In the genomic region with DNA sequence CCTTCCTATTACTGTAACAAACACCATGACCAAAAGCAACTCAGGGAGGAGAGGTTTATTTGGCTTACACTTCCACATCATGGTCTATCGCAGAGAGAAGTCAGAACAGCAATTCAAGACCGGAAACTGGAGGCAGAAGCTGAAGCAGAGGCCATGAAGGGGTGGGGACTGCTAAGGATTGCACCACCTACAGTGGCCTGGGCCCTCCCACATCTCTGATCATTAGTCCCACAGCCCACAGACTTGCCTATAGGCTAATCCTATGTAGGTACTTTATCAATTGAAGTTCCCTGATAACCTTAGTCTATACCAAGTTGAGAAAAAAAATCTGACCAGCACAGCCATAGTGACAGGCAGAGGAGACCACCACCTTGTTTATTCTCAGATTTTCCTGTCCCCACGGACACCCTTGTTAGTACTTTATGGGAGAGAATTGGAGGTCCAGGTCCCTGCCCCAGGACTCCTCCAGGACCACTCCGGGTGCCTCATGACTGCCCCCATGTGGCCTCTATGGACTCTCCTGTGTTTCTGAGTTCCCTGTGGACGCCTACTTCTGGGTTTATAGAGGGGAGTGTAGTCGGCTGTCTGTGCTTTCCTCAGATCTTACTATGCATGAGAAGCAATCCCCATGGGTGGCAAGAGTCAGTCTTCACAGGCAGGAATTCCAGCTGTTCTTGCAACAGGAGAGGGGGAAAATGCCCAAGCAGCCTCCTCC, we compare ENCODE assay signal across 8 mouse cellular contexts.
DNase-seq lines count a peak whose midpoint lies in the region; ATAC-seq and TF ChIP-seq lines count a peak whose summit lies in the region.

No protein-coding gene starts in this region.

- H3K9ac ChIP-seq in hindbrain, embryonic 11.5 days (ENCODE audit: low read depth, low read length), result no peak overlapping the region
- H3K9ac ChIP-seq in hindbrain, embryonic 12.5 days, result no peak overlapping the region
- no peak overlapping the region for H3K9ac ChIP-seq in heart, embryonic 15.5 days

- DNase-seq in hindbrain, embryonic 11.5 days (ENCODE audit: low spot score), result peak; percentile 62
- DNase-seq in G1E (ENCODE audit: low spot score), result peak; percentile 37
- DNase-seq in cerebellum, adult 8-10 months, result peak; percentile 23
- DNase-seq in layer of hippocampus, postnatal 10 days (ENCODE audit: low spot score in 2 of 2), result peak; percentile 60 to 72
- peak; percentile 67 to 75 for DNase-seq in lung, postnatal 4 days

- H3K36me3 ChIP-seq in hindbrain, embryonic 11.5 days (ENCODE audit: control insufficient read depth, insufficient read depth, low read length), result no peaks in the 10 kb centered on the region
- no peaks in the 10 kb centered on the region for H3K36me3 ChIP-seq in hindbrain, embryonic 12.5 days
- no peaks in the 10 kb centered on the region for H3K36me3 ChIP-seq in G1E (replicated peaks)
- H3K36me3 ChIP-seq in heart, embryonic 15.5 days, result no peaks in the 10 kb centered on the region

- no peaks in the 10 kb centered on the region for H3K4me1 ChIP-seq in hindbrain, embryonic 11.5 days (replicated peaks; ENCODE audit: control insufficient read depth, insufficient read depth, low read length)
- peaks cover 11% of the 10 kb centered on the region for H3K4me1 ChIP-seq in hindbrain, embryonic 12.5 days
- H3K4me1 ChIP-seq in G1E (ENCODE audit: insufficient read depth, low read depth, low read length), result peaks cover 30% of the 10 kb centered on the region
- no peaks in the 10 kb centered on the region for H3K4me1 ChIP-seq in heart, embryonic 15.5 days (replicated peaks)

- H3K27ac ChIP-seq in hindbrain, embryonic 11.5 days (ENCODE audit: low read depth, low read length), result no peak overlapping the region
- H3K27ac ChIP-seq in hindbrain, embryonic 12.5 days, result no peak overlapping the region
- H3K27ac ChIP-seq in heart, embryonic 15.5 days, result no peak overlapping the region

- 40% methylated on average over 6 of the region's 6 CpGs for WGBS in hindbrain, embryonic 11.5 days
- 34% methylated on average over 6 of the region's 6 CpGs for WGBS in hindbrain, embryonic 12.5 days
- WGBS in heart, embryonic 15.5 days, result 36% methylated on average over 6 of the region's 6 CpGs

- H3K9me3 ChIP-seq in hindbrain, embryonic 11.5 days (ENCODE audit: control insufficient read depth, low read length), result no peaks in the 10 kb centered on the region
- 0 out of 2 replicates have a peak, but pooled peaks cover 2% of the 10 kb centered on the region for H3K9me3 ChIP-seq in hindbrain, embryonic 12.5 days (replicated peaks)
- H3K9me3 ChIP-seq in G1E (replicated peaks), result no peaks in the 10 kb centered on the region
- H3K9me3 ChIP-seq in heart, embryonic 15.5 days (replicated peaks), result no peaks in the 10 kb centered on the region

- no peak for TF ChIP-seq CTCF in G1E (IDR thresholded peaks at IDR 0.05; ENCODE audit: low read depth, low read length)

- H3K27me3 ChIP-seq in hindbrain, embryonic 11.5 days (ENCODE audit: control insufficient read depth, insufficient read depth, low read length), result no peaks in the 10 kb centered on the region
- H3K27me3 ChIP-seq in hindbrain, embryonic 12.5 days, result no peaks in the 10 kb centered on the region
- H3K27me3 ChIP-seq in G1E (ENCODE audit: insufficient read depth, low read length), result peaks cover 9% of the 10 kb centered on the region
- H3K27me3 ChIP-seq in heart, embryonic 15.5 days, result peaks cover 47% of the 10 kb centered on the region

- ATAC-seq in hindbrain, embryonic 11.5 days (ENCODE audit: low FRiP score), result no peak
- ATAC-seq in hindbrain, embryonic 12.5 days (ENCODE audit: low FRiP score), result no peak
- ATAC-seq in G1E (ENCODE audit: extremely low read depth, insufficient number of reproducible peaks, low FRiP score, poor library complexity, severe bottlenecking), result no peak
- peak; percentile 58; the same call in 1 of the 2 replicates for ATAC-seq in heart, embryonic 15.5 days (replicated peaks; ENCODE audit: insufficient number of reproducible peaks, insufficient read depth, low FRiP score, low read depth)
- no peak for ATAC-seq in megakaryocyte-erythroid progenitor cell, adult 5-6 weeks (replicated peaks; ENCODE audit: low FRiP score, low TSS enrichment, poor library complexity, severe bottlenecking)

- H3K4me3 ChIP-seq in hindbrain, embryonic 11.5 days (ENCODE audit: low read depth, low read length), result no peak overlapping the region
- no peak overlapping the region for H3K4me3 ChIP-seq in hindbrain, embryonic 12.5 days
- H3K4me3 ChIP-seq in G1E (ENCODE audit: low read depth, low read length), result no peak overlapping the region
- no peak overlapping the region for H3K4me3 ChIP-seq in heart, embryonic 15.5 days

- no peak overlapping the region for H3K4me2 ChIP-seq in hindbrain, embryonic 11.5 days (replicated peaks; ENCODE audit: low read depth, low read length)
- no peak overlapping the region for H3K4me2 ChIP-seq in hindbrain, embryonic 12.5 days (replicated peaks)
- no peak overlapping the region for H3K4me2 ChIP-seq in heart, embryonic 15.5 days
